Mouse (Mus musculus): ENCODE results near the gene Tkt. TPM values are rescaled to one million over a fixed set of nuclear protein-coding genes. Genes with fewer than 3 reads are reported as not detected.

The Tkt gene
- polyA plus RNA-seq, 1 experiment, result 412 TPM

DNA sequence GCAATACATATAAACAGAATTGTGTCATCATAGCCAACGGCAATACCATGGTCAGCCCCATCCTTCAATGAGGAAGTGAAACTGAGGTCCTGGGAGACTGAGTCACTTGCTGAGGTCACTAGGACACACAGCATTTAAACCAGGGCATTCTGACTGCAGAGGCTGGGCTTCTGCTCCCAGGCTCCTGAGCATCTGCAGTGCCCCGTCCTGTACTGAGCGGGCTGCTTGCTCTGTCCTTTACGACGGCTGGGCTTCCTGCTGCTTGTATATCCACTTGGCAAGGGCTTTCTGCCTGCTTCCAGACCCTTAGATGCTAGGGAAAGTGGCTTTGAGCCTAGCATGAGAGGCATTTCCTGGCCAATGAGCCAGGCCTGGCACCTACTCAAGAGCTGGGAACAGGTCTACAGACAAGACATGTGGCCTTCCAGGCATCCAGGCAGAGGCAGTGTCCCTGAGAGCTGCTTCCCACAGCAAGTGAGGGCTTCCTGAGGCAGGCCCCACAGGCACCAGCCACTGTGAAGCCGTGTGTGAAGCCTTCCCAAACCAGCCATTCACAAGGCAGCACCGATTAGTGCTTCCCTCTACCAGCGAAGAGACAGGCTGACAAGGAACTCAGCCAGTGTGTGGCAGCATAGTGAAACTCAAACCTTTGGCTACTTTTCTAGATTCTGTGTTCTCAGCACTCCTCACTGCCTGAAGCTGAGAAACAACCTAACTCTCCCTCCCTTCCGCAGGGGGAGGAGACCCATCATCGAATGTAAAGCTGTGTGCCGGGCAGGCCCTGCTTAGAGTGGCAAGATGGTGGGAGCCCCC lies 45.3 kb downstream of the Tkt start:
- H3K4me1 ChIP-seq (ENCODE audit: control insufficient read depth, insufficient read depth, low read length), result peaks cover 75% of the 10 kb centered on the region
- TF ChIP-seq CTCF (IDR thresholded peaks at IDR 0.05; ENCODE audit: low read depth, low read length), result no peak
- no peak for TF ChIP-seq POLR2A (IDR thresholded peaks at IDR 0.05; ENCODE audit: borderline replicate concordance, low read depth, low read length)
- peak overlapping the region; percentile 91 for H3K27ac ChIP-seq (ENCODE audit: insufficient read depth, low read depth, low read length)
- H3K4me3 ChIP-seq (ENCODE audit: insufficient read depth, low read length), result peak overlapping the region; percentile 8; the same call in 1 of the 2 replicates

DNA sequence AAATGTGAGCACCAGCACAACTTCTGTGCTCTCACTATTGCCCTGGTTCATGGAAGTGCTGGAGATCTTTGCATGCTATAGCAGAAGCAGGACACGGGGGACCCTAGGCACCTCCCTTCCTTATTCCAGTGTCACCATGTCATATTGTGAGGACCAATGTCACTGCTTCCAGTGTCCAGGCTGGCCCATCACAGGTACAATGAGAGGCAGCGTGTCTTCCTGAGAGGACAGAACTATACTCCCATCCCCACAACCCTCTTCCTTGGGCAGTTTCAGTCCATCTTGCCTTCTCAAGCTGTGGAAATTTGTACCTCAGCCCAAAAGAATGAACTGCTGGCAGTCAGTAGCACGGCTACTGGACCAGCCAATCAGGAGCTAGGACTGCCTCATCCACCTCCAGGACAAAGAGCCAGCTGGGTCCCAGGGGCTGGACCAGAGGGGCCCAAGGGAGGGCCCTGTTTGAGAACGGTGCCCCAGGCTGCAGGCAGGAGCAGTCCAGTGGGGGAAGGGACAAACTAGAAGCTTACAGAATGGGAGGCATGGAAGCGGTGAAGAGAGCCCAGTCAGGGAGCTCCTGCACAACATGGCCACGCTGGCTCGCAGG lies 46.0 kb downstream of the Tkt start:
- TF ChIP-seq CTCF (IDR thresholded peaks at IDR 0.05; ENCODE audit: low read depth, low read length) (no peak), POLR2A (IDR thresholded peaks at IDR 0.05; ENCODE audit: borderline replicate concordance, low read depth, low read length) (no peak)
- peaks cover 75% of the 10 kb centered on the region for H3K4me1 ChIP-seq (ENCODE audit: control insufficient read depth, insufficient read depth, low read length)
- peak overlapping the region; percentile 91 for H3K27ac ChIP-seq (ENCODE audit: insufficient read depth, low read depth, low read length)
- H3K4me3 ChIP-seq (ENCODE audit: insufficient read depth, low read length), result no peak overlapping the region

DNA sequence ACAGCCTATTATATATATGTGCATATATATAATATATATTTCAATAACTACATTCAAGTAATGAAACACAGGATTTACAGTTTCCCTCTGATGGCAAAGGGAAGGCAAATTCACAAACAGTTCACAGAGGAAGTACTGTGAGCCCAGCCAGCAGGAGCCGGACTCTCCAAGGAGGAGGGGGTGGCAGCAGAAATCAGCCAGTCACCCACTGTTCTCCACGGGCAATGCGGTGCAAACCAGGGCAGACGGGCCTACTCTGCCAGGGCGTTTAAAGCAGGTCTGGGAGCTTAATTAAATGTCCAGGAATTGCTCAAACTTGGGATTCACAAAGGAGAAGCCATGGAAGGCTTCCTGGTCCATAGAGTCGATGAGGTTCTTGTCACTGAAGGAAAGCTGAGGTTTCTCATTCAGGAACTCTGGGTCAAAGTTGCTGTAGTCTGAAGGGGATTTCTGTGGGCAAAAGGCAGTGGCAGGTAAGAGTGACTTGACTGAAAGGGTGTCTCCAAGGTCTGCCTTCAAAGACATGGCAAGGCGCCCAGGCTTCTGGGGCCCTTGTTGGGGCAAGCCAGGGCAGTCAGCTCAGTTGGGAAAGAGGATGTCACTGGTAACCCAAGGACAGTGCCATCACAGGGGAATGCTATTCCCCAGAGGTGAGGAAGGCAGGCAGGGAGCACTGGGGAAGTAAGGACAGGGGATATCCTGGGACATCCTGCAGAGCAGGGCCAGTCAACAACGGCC lies 47.6 kb downstream of the Tkt start:
- Histone ChIP-seq H3K4me3 (ENCODE audit: insufficient read depth, low read length) (no peak overlapping the region), H3K27ac (ENCODE audit: insufficient read depth, low read depth, low read length) (peak overlapping the region; percentile 28), H3K4me1 (ENCODE audit: control insufficient read depth, insufficient read depth, low read length) (peaks cover 60% of the 10 kb centered on the region)
- no peak for TF ChIP-seq CTCF (IDR thresholded peaks at IDR 0.05; ENCODE audit: low read depth, low read length)

DNA sequence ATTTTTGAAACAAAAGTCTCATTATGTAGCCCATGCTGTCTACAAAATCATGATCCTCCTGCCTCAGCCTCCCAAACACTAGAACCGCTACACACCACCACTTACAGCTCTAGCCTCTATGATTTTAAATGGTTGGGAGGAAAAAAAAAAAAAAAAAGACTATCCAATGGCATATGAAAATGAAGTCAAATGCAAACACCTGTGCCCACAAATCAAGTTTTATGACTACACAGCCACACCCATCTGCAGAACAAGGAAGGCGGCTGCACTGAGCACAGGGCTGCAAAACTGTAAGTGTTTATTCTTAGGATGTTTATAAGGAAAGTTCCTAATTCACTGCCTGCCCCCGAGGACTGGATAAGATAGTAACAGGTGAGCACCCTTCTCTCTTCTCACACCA lies 48.2 kb downstream of the Tkt start:
- H3K4me1 ChIP-seq (ENCODE audit: control insufficient read depth, insufficient read depth, low read length), result peaks cover 56% of the 10 kb centered on the region
- no peak for TF ChIP-seq CTCF (IDR thresholded peaks at IDR 0.05; ENCODE audit: low read depth, low read length)
- H3K27ac ChIP-seq (ENCODE audit: insufficient read depth, low read depth, low read length), result no peak overlapping the region
- no peak overlapping the region for H3K4me3 ChIP-seq (ENCODE audit: insufficient read depth, low read length)

DNA sequence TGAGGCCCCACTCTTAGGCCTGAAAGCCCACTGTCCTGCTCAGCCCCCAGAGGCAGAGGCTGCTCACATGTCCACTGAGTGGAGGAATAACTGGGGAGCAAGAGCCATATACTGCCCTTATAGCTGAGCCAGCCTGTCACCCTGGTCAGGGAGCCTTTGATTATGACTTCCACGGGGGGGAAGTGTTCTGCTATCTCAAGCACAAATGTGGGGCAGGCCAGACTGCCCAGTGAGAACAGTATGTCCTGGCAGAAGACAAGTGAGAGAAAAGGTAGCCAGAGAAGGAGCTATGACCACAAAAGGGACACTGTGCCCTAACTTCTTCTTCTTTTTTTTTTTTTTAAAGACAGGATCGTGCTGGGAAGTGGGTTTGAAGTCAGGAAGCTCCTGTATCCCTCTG lies 49.0 kb downstream of the Tkt start:
- Histone ChIP-seq H3K4me3 (ENCODE audit: insufficient read depth, low read length) (no peak overlapping the region), H3K27ac (ENCODE audit: insufficient read depth, low read depth, low read length) (peak overlapping the region; percentile 1; the same call in 1 of the 2 replicates), H3K4me1 (ENCODE audit: control insufficient read depth, insufficient read depth, low read length) (peaks cover 49% of the 10 kb centered on the region)
- TF ChIP-seq POLR2A (IDR thresholded peaks at IDR 0.05; ENCODE audit: borderline replicate concordance, low read depth, low read length), result no peak
- TF ChIP-seq CTCF (IDR thresholded peaks at IDR 0.05; ENCODE audit: low read depth, low read length), result no peak

DNA sequence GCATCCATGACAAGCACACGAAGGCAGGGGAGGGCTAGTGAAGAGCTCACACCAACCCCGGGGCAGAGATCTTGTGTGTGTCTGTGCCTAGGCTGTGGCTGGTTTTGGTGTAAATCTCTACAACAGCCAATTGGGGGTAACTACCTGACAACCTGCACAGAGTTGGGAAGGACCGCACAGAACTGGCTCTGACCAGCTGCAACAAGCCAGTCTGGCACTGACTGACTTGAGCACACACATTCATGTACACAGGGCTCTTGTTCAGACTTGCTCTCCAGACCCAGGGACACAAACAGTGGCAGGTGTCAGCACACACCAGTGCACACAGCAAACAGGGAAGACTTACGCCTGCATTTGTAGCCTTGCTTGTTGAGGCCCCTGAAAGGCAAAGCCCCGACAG lies 58.7 kb downstream of the Tkt start:
- H3K4me1 ChIP-seq (ENCODE audit: control insufficient read depth, insufficient read depth, low read length), result peaks cover 47% of the 10 kb centered on the region
- TF ChIP-seq CTCF (IDR thresholded peaks at IDR 0.05; ENCODE audit: low read depth, low read length) (no peak), POLR2A (IDR thresholded peaks at IDR 0.05; ENCODE audit: borderline replicate concordance, low read depth, low read length) (no peak)
- H3K4me3 ChIP-seq (ENCODE audit: insufficient read depth, low read length), result no peak overlapping the region
- H3K27ac ChIP-seq (ENCODE audit: insufficient read depth, low read depth, low read length), result no peak overlapping the region

DNA sequence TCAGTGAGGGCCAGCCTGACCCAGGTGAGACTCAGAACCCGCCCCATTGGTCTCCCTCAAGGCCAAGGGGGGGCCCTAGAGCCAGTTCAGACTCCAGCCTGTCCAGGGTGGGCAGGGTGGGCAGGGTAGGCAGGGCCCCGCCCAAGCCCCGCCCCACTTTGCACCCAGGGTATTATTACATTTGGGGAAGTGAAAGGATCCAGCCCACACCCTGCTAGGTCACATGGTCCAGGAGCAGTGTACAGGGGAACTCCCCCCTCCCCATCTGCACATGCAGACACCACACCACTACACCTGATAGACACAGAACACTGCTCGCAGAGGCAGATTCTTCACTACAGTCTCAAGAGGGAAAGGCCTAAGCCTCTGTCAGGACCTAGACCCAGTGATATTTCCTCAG lies 59.5 kb downstream of the Tkt start:
- Histone ChIP-seq H3K27ac (ENCODE audit: insufficient read depth, low read depth, low read length) (peak overlapping the region; percentile 45), H3K4me3 (ENCODE audit: insufficient read depth, low read length) (no peak overlapping the region), H3K4me1 (ENCODE audit: control insufficient read depth, insufficient read depth, low read length) (peaks cover 55% of the 10 kb centered on the region)
- TF ChIP-seq POLR2A (IDR thresholded peaks at IDR 0.05; ENCODE audit: borderline replicate concordance, low read depth, low read length) (no peak), CTCF (IDR thresholded peaks at IDR 0.05; ENCODE audit: low read depth, low read length) (no peak)

DNA sequence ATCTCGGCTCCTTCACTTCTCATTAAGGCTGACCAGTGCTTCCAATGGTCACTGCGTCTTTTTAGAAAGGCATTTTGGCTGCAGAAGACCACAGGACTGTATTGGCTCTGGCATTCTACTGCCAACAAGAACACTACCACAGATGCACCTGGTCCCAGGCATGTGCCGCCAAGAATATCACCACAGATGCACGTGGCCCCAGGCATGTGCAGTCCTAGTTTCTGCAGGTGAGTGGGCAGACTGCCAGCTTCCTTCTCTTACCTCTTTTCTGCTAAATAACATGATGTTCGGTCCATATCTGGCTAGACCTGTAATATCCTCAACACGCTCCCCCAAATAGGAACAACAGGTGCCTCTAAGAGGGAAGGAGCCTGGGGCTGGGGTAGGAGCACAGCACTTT lies 60.0 kb downstream of the Tkt start:
- peak overlapping the region; percentile 45 for H3K27ac ChIP-seq (ENCODE audit: insufficient read depth, low read depth, low read length)
- peaks cover 60% of the 10 kb centered on the region for H3K4me1 ChIP-seq (ENCODE audit: control insufficient read depth, insufficient read depth, low read length)
- H3K4me3 ChIP-seq (ENCODE audit: insufficient read depth, low read length), result no peak overlapping the region
- TF ChIP-seq POLR2A (IDR thresholded peaks at IDR 0.05; ENCODE audit: borderline replicate concordance, low read depth, low read length) (no peak), CTCF (IDR thresholded peaks at IDR 0.05; ENCODE audit: low read depth, low read length) (no peak)

DNA sequence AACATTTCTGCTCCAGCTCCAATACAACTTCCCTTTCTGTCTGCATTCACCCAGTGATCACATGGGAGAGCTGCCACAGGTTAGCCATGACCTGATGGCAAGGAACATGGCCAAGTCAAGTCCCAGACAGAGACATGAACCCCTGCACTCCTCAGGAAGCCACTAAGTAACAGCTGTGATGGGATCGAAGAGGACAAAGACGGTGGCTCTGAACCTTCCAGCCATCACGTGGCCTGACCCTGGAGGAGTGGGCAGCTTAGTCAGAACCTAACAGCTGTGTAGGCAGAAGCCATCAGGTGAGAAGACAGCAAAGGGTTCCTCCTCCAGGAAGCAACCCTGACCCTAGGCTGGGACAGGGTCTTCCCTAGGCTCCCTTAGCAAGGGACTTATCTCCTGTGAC lies 61.3 kb downstream of the Tkt start:
- H3K4me1 ChIP-seq (ENCODE audit: control insufficient read depth, insufficient read depth, low read length), result peaks cover 73% of the 10 kb centered on the region
- no peak for TF ChIP-seq CTCF (IDR thresholded peaks at IDR 0.05; ENCODE audit: low read depth, low read length)
- no peak for TF ChIP-seq POLR2A (IDR thresholded peaks at IDR 0.05; ENCODE audit: borderline replicate concordance, low read depth, low read length)
- H3K27ac ChIP-seq (ENCODE audit: insufficient read depth, low read depth, low read length), result peak overlapping the region; percentile 48
- H3K4me3 ChIP-seq (ENCODE audit: insufficient read depth, low read length), result no peak overlapping the region

DNA sequence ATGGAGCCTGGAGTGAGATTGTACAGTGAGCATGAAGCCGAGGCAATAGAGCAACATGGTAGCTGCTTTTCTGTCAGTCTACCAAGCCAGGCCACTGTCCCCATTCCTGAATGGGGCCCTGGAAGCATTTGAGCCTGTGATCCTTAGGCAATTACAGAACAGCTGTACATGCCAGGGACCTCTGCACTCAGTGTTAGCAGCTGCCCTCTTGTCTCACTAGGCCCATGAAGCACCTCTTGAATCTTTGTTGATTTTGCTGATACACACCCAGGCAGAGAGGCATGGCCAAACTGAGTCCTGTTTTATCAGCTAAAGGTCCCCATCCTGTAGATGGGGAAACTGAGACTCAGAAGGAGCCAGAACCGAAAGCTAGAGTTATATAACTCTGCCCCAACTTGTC lies 62.1 kb downstream of the Tkt start:
- TF ChIP-seq POLR2A (IDR thresholded peaks at IDR 0.05; ENCODE audit: borderline replicate concordance, low read depth, low read length) (no peak), CTCF (IDR thresholded peaks at IDR 0.05; ENCODE audit: low read depth, low read length) (no peak)

More for the DNA sequence above, 62.1 kb downstream of the Tkt start:
- Histone ChIP-seq H3K4me1 (ENCODE audit: control insufficient read depth, insufficient read depth, low read length) (peaks cover 81% of the 10 kb centered on the region), H3K27ac (ENCODE audit: insufficient read depth, low read depth, low read length) (peak overlapping the region; percentile 48), H3K4me3 (ENCODE audit: insufficient read depth, low read length) (no peak overlapping the region)
